Mouse (Mus musculus) T-cell, adult 2 months (primary cell): Measurements from ENCODE around the gene Hrh2.

Experiments used
- DNase-seq: peaks from one replicate; pipeline ENCODE4 v3.0.0; 2022; ENCODE audit warnings: low spot score

Hrh2 gene

GRCm38 (mm10) chr13:54218341-54218740 lies 26.4 kb downstream of the Hrh2 start:
- DNase-seq: no peak

GRCm38 (mm10) chr13:54221631-54222179 lies 29.8 kb downstream of the Hrh2 start:
- DNase-seq: no peak

- DNase-seq: no peak
Observed at GRCm38 (mm10) chr13:54222921-54223769, 31.2 kb downstream of the Hrh2 start.

GRCm38 (mm10) chr13:54227916-54228483 lies 36.1 kb downstream of the Hrh2 start:
- no peak for DNase-seq

- no peak for DNase-seq
Observed at GRCm38 (mm10) chr13:54230081-54230480, 38.2 kb downstream of the Hrh2 start.

- DNase-seq: no peak
Observed at GRCm38 (mm10) chr13:54231868-54232267, 39.9 kb downstream of the Hrh2 start.

- DNase-seq: no peak
Observed at GRCm38 (mm10) chr13:54237512-54237911, 45.6 kb downstream of the Hrh2 start.

- no peak for DNase-seq
Observed at GRCm38 (mm10) chr13:54238585-54239323, 46.8 kb downstream of the Hrh2 start.

GRCm38 (mm10) chr13:54242380-54242779 lies 50.5 kb downstream of the Hrh2 start:
- DNase-seq: peak; percentile 35

- DNase-seq: no peak
Observed at GRCm38 (mm10) chr13:54245204-54245603, 53.3 kb downstream of the Hrh2 start.

GRCm38 (mm10) chr13:54247545-54247944 lies 55.6 kb downstream of the Hrh2 start:
- DNase-seq: peak; percentile 28

- DNase-seq: no peak
Observed at GRCm38 (mm10) chr13:54248436-54248995, 56.6 kb downstream of the Hrh2 start.

- DNase-seq: no peak
Observed at GRCm38 (mm10) chr13:54249007-54249406, 57.1 kb downstream of the Hrh2 start.

GRCm38 (mm10) chr13:54250346-54250745 lies 58.4 kb downstream of the Hrh2 start:
- no peak for DNase-seq

GRCm38 (mm10) chr13:54251541-54252225 lies 59.8 kb downstream of the Hrh2 start:
- DNase-seq: no peak

GRCm38 (mm10) chr13:54257580-54258223 lies 65.8 kb downstream of the Hrh2 start:
- DNase-seq: no peak

GRCm38 (mm10) chr13:54258231-54258743 lies 66.4 kb downstream of the Hrh2 start:
- DNase-seq: no peak

GRCm38 (mm10) chr13:54260318-54260717 lies 68.4 kb downstream of the Hrh2 start:
- no peak for DNase-seq

GRCm38 (mm10) chr13:54262741-54263510 lies 71.0 kb downstream of the Hrh2 start:
- DNase-seq: no peak

- no peak for DNase-seq
Observed at GRCm38 (mm10) chr13:54263641-54264040, 71.7 kb downstream of the Hrh2 start.
